Mouse (Mus musculus): ENCODE data around the gene Hsd17b6. TPM values are rescaled to one million over a fixed set of nuclear protein-coding genes. Genes with fewer than 3 reads are reported as not detected.

The Hsd17b6 gene
- total RNA-seq, 1 experiment from 2014 or later, result not detected

DNA sequence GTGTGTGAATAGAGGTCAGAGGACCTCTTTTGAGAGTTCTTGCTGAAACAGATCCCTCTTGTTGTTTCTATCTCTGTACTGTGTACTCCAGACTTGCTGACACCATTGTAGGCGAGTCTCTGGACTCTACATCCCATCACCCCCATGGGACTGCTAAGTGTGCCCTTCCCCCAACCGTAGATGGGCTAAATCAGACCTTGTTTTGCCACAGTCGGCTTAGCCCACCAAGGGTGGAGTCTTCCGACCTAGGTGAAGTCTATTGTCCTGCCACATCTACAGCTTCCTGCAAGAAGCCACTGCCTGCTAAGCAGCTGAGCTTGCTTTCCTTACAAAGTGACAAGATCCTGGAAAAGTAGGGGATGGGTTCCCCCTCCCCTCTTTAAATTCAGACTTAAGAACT, 55.6 kb downstream of the Hsd17b6 start:
- no peak for ATAC-seq (ENCODE audit: extremely low read depth, insufficient number of reproducible peaks, low FRiP score, poor library complexity, severe bottlenecking)

DNA sequence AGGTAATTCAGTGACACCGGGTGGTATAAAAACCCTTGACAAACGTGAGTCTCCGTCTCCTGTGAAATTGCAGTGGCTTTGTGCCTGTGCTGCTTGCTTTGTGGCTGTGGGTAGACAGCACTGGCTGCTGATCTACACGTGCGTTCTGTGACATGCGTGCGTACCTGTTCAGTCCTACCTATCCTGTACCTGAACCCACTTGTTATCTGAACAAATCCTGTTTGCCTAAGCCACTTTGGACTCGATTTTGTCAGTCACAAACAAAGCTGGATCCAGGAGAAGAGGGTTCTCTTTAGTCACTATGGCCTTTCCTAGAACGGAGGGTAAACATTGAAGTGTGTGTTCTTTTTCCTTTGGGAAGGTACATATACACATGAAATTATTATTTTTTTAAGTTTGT, 56.0 kb downstream of the Hsd17b6 start:
- ATAC-seq (ENCODE audit: extremely low read depth, insufficient number of reproducible peaks, low FRiP score, poor library complexity, severe bottlenecking), result no peak

GRCm38 (mm10) chr10:127949596-127950130, 57.7 kb downstream of the Hsd17b6 start:
- ATAC-seq (ENCODE audit: extremely low read depth, insufficient number of reproducible peaks, low FRiP score, poor library complexity, severe bottlenecking), result no peak

DNA sequence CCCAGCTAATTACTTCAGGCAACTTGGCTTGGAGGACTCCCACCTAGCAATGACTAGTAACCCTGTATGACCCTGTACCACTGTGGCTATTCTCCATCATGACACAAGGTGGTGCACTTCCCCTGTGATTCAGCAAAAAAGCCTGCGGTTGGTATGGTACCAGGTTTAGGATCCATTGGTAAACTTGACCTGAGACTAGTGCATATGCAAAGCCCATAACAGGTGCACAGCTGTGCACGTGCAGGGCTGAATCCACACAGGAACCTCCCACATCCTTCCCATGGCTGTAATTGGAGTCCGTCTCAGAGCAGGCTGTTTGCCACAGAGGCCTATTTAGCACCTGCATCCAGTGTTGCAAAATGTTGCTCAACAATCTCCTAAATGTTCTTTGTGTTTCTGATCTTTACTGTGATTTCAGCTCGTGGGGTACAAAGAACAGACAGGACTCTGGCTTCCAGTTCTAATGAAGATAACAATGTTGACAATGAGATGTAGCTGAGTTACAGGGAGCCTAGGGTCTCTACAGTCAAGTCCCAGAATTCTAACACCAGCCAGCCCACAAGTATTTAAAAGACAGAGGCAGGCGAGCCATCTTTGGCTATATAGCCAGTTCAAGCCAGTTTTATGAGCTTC, 61.9 kb downstream of the Hsd17b6 start:
- ATAC-seq (ENCODE audit: extremely low read depth, insufficient number of reproducible peaks, low FRiP score, poor library complexity, severe bottlenecking), result peak; percentile 82; the same call in 1 of the 2 replicates

Other genes with a start within 250 kb of the Hsd17b6 start
- gene Rdh1, start 247.9 kb downstream of the Hsd17b6 start, total RNA-seq (2017), result 0.37 and 0.47 TPM in 2 replicates
- not detected in 2 replicates for gene Rdh16f1, start 247.8 kb downstream of the Hsd17b6 start, total RNA-seq (2017)
- 1.7 TPM in 1 of 2 replicates, not detected in the other for gene Rdh9, start 231.2 kb downstream of the Hsd17b6 start, total RNA-seq (2017)
- gene Rdh16, start 206.5 kb downstream of the Hsd17b6 start, total RNA-seq (2017), result not detected in 2 replicates
- not detected in 2 replicates for gene Rdh19, start 157.7 kb downstream of the Hsd17b6 start, total RNA-seq (2017)
- gene Rdh16f2, start 141.1 kb downstream of the Hsd17b6 start, total RNA-seq (2017), result not detected in 2 replicates
- gene Rdh7, start 118.8 kb downstream of the Hsd17b6 start, total RNA-seq (2017), result not detected in 2 replicates
- gene Sdr9c7, start 109.1 kb downstream of the Hsd17b6 start, total RNA-seq (2017), result not detected in 2 replicates
- 14.2 and 18.0 TPM in 2 replicates for gene Prim1, start 7.6 kb upstream of the Hsd17b6 start, total RNA-seq (2017)
- gene Naca, start 28.0 kb upstream of the Hsd17b6 start, total RNA-seq (2017), result 597 and 674 TPM in 2 replicates
- gene Ptges3, start 51.3 kb upstream of the Hsd17b6 start, total RNA-seq (2017), result 103 and 105 TPM in 2 replicates
- 512 and 588 TPM in 2 replicates for gene Atp5b, start 75.7 kb upstream of the Hsd17b6 start, total RNA-seq (2017)
- 70.1 and 75.0 TPM in 2 replicates for gene Baz2a, start 84.0 kb upstream of the Hsd17b6 start, total RNA-seq (2017)
- gene Rbms2, start 172.7 kb upstream of the Hsd17b6 start, total RNA-seq (2017), result 8.3 and 12.5 TPM in 2 replicates
- gene Gls2, start 186.8 kb upstream of the Hsd17b6 start, total RNA-seq (2017), result not detected in 2 replicates
- gene Spryd4, start 204.2 kb upstream of the Hsd17b6 start, total RNA-seq (2017), result 4.4 TPM in 2 replicates
- 0.49 TPM in 1 of 2 replicates, not detected in the other for gene Mip, start 218.2 kb upstream of the Hsd17b6 start, total RNA-seq (2017)
- 13.6 and 17.5 TPM in 2 replicates for gene Timeless, start 224.5 kb upstream of the Hsd17b6 start, total RNA-seq (2017)
- gene Apon, start 246.5 kb upstream of the Hsd17b6 start, total RNA-seq (2017), result 0.23 TPM in 1 of 2 replicates, not detected in the other